Mouse (Mus musculus) kidney, embryonic 16.5 days (tissue): ENCODE measurements around the gene Myof. TPM values are rescaled to one million over a fixed set of nuclear protein-coding genes. Genes with fewer than 3 reads are reported as not detected.

Experiments used
- ATAC-seq: fragments of 200-750 bp; cut with Nextera tagmentation; 2 replicates; pipeline ENCODE4 v1.8.0; 2017; ENCODE audit warnings: moderate TSS enrichment; ENCODE audit not compliant: low FRiP score, low TSS enrichment
- H3K27ac ChIP-seq: fragments of 300-500 bp; sonication (generic); 2 replicates; pipeline ENCODE4 v1.5.1; 2014; ENCODE audit warnings: low read length
- H3K27me3 ChIP-seq: fragments of 300-500 bp; sonication (generic); 2 replicates; pipeline ENCODE4 v1.6.1; 2014; ENCODE audit warnings: low read length, control low read depth, mixed read lengths; ENCODE audit not compliant: insufficient read depth
- H3K36me3 ChIP-seq: fragments of 300-500 bp; sonication (generic); 2 replicates; pipeline ENCODE4 v1.6.1; 2014; ENCODE audit warnings: low read length, control low read depth, mixed read lengths; ENCODE audit not compliant: insufficient read depth
- H3K4me1 ChIP-seq: fragments of 300-500 bp; sonication (generic); 2 replicates; pipeline ENCODE4 v1.6.1; 2014; ENCODE audit warnings: low read length, control low read depth, mixed read lengths; ENCODE audit not compliant: insufficient read depth
- H3K4me2 ChIP-seq: fragments of 300-500 bp; sonication (generic); replicated peaks from 2 replicates; pipeline ENCODE4 v1.6.1; 2014; ENCODE audit warnings: low read depth, low read length
- H3K4me3 ChIP-seq: fragments of 300-500 bp; sonication (generic); 2 replicates; pipeline ENCODE4 v1.5.1; 2014; ENCODE audit warnings: mild to moderate bottlenecking, low read length
- H3K9ac ChIP-seq: fragments of 300-500 bp; sonication (generic); replicated peaks from 2 replicates; pipeline ENCODE4 v1.6.1; 2014; ENCODE audit warnings: low read length
- H3K9me3 ChIP-seq: fragments of 300-500 bp; sonication (generic); 2 replicates; pipeline ENCODE4 v1.6.1; 2016; ENCODE audit warnings: low read length, control low read depth
- WGBS: fragments of 180-500 bp; shearing (Covaris S2); extraction: QIAGEN DNeasy Blood & Tissue Kit; methylation state at CpG from one replicate; pipeline ENCODE4 v1.1.7; 2014; 5-methylcytosine and 5-hydroxymethylcytosine counted together
- polyA plus RNA-seq: library from polyadenylated mRNA; unstranded; fragments of >200 nt; fragmentation: Nextera tagmentation; extraction: Ambion mirVana; gene quantifications from 2 replicates; pipeline ENCODE4 v1.2.1, GENCODE M21; 2015

The Myof gene
- polyA plus RNA-seq, 1 experiment from 2014 or later, result 20.9 TPM

- H3K27me3 ChIP-seq, result peaks cover 29% of the 10 kb centered on the region
- H3K36me3 ChIP-seq, result no peaks in the 10 kb centered on the region
- no peak overlapping the region for H3K4me2 ChIP-seq
- H3K4me1 ChIP-seq, result peaks cover 10% of the 10 kb centered on the region
- H3K9ac ChIP-seq, result no peak overlapping the region
- 9% methylated on average over 9 of the region's 9 CpGs for WGBS
- no peak for ATAC-seq
- H3K4me3 ChIP-seq, result no peak overlapping the region
- no peaks in the 10 kb centered on the region for H3K9me3 ChIP-seq
- H3K27ac ChIP-seq, result no peak overlapping the region
Observed at GRCm38 (mm10) chr19:37881431-37882081, 161.8 kb downstream of the Myof start.

- Histone ChIP-seq H3K4me1 (peaks cover 8% of the 10 kb centered on the region; the same call in 1 of the 2 replicates), H3K9ac (no peak overlapping the region), H3K4me2 (peak overlapping the region; percentile 23), H3K27me3 (peaks cover 34% of the 10 kb centered on the region), H3K36me3 (no peaks in the 10 kb centered on the region), H3K9me3 (no peaks in the 10 kb centered on the region), H3K27ac (no peak overlapping the region), H3K4me3 (peak overlapping the region; percentile 12; the same call in 1 of the 2 replicates)
- no peak for ATAC-seq
- 7% methylated on average over 20 of the region's 20 CpGs for WGBS
Observed at GRCm38 (mm10) chr19:37877511-37878167, 165.7 kb downstream of the Myof start.

GRCm38 (mm10) chr19:37876605-37877245 is 166.7 kb downstream of the Myof start:
- H3K9me3 ChIP-seq, result no peaks in the 10 kb centered on the region
- 59% methylated on average over 6 of the region's 6 CpGs for WGBS
- H3K4me1 ChIP-seq, result peaks cover 8% of the 10 kb centered on the region; the same call in 1 of the 2 replicates
- H3K4me3 ChIP-seq, result no peak overlapping the region
- H3K27ac ChIP-seq, result no peak overlapping the region
- no peak overlapping the region for H3K9ac ChIP-seq
- no peak for ATAC-seq
- H3K36me3 ChIP-seq, result no peaks in the 10 kb centered on the region
- peaks cover 34% of the 10 kb centered on the region for H3K27me3 ChIP-seq
- no peak overlapping the region for H3K4me2 ChIP-seq

- Histone ChIP-seq H3K4me1 (peaks cover 8% of the 10 kb centered on the region; the same call in 1 of the 2 replicates), H3K9ac (no peak overlapping the region), H3K27me3 (peaks cover 24% of the 10 kb centered on the region), H3K36me3 (no peaks in the 10 kb centered on the region), H3K27ac (no peak overlapping the region), H3K9me3 (no peaks in the 10 kb centered on the region), H3K4me2 (no peak overlapping the region), H3K4me3 (no peak overlapping the region)
- 91% methylated on average over 1 of the region's 1 CpGs for WGBS
- no peak for ATAC-seq
Observed at GRCm38 (mm10) chr19:37873499-37873898, 169.9 kb downstream of the Myof start.

GRCm38 (mm10) chr19:37867592-37867991 is 175.8 kb downstream of the Myof start:
- Histone ChIP-seq H3K36me3 (no peaks in the 10 kb centered on the region), H3K4me1 (no peaks in the 10 kb centered on the region), H3K9me3 (no peaks in the 10 kb centered on the region), H3K4me2 (no peak overlapping the region), H3K9ac (no peak overlapping the region), H3K4me3 (no peak overlapping the region), H3K27me3 (no peaks in the 10 kb centered on the region), H3K27ac (no peak overlapping the region)
- 59% methylated on average over 3 of the region's 3 CpGs for WGBS
- ATAC-seq, result no peak

GRCm38 (mm10) chr19:37866994-37867393 is 176.4 kb downstream of the Myof start:
- Histone ChIP-seq H3K4me3 (no peak overlapping the region), H3K9me3 (no peaks in the 10 kb centered on the region), H3K9ac (no peak overlapping the region), H3K27ac (no peak overlapping the region), H3K27me3 (no peaks in the 10 kb centered on the region), H3K4me1 (no peaks in the 10 kb centered on the region), H3K4me2 (no peak overlapping the region), H3K36me3 (no peaks in the 10 kb centered on the region)
- no peak for ATAC-seq
- 77% methylated on average over 6 of the region's 6 CpGs for WGBS

GRCm38 (mm10) chr19:37861171-37861570 is 182.2 kb downstream of the Myof start:
- H3K4me2 ChIP-seq, result no peak overlapping the region
- no peaks in the 10 kb centered on the region for H3K9me3 ChIP-seq
- WGBS, result 94% methylated on average over 1 of the region's 1 CpGs
- no peak overlapping the region for H3K27ac ChIP-seq
- H3K4me1 ChIP-seq, result no peaks in the 10 kb centered on the region
- ATAC-seq, result no peak
- no peak overlapping the region for H3K9ac ChIP-seq
- H3K4me3 ChIP-seq, result no peak overlapping the region
- no peaks in the 10 kb centered on the region for H3K36me3 ChIP-seq
- H3K27me3 ChIP-seq, result no peaks in the 10 kb centered on the region

GRCm38 (mm10) chr19:37860267-37860666 is 183.1 kb downstream of the Myof start:
- H3K4me3 ChIP-seq, result no peak overlapping the region

GRCm38 (mm10) chr19:37858406-37859081 is 184.8 kb downstream of the Myof start:
- ATAC-seq, result no peak
- Histone ChIP-seq H3K27ac (no peak overlapping the region), H3K36me3 (no peaks in the 10 kb centered on the region)

More at GRCm38 (mm10) chr19:37860267-37860666, 183.1 kb downstream of the Myof start:
- H3K27me3 ChIP-seq, result no peaks in the 10 kb centered on the region
- no peak overlapping the region for H3K9ac ChIP-seq
- no peaks in the 10 kb centered on the region for H3K9me3 ChIP-seq
- ATAC-seq, result no peak
- no peaks in the 10 kb centered on the region for H3K4me1 ChIP-seq
- H3K36me3 ChIP-seq, result no peaks in the 10 kb centered on the region
- H3K27ac ChIP-seq, result no peak overlapping the region
- H3K4me2 ChIP-seq, result no peak overlapping the region
- WGBS, result 97% methylated on average over 1 of the region's 1 CpGs

More at GRCm38 (mm10) chr19:37858406-37859081, 184.8 kb downstream of the Myof start:
- H3K4me1 ChIP-seq, result no peaks in the 10 kb centered on the region
- H3K4me3 ChIP-seq, result no peak overlapping the region
- WGBS, result 53% methylated on average over 7 of the region's 7 CpGs
- no peaks in the 10 kb centered on the region for H3K27me3 ChIP-seq
- H3K9me3 ChIP-seq, result no peaks in the 10 kb centered on the region
- no peak overlapping the region for H3K9ac ChIP-seq
- H3K4me2 ChIP-seq, result no peak overlapping the region
